Mouse (Mus musculus) spleen, adult 18-20 months (tissue): ENCODE results near the gene Pim1.
"Not testable (repeated sequence)": the region's sequence is repeated elsewhere in the genome, so short reads cannot be mapped to it uniquely, and the experiment has no call there.

ENCODE experiments used
- DNase-seq, 2 experiments: peaks; one replicate each; pipeline ENCODE4 v3.0.0; 2022; ENCODE audit warnings: mixed read lengths in 2 of 2

The Pim1 gene

DNA sequence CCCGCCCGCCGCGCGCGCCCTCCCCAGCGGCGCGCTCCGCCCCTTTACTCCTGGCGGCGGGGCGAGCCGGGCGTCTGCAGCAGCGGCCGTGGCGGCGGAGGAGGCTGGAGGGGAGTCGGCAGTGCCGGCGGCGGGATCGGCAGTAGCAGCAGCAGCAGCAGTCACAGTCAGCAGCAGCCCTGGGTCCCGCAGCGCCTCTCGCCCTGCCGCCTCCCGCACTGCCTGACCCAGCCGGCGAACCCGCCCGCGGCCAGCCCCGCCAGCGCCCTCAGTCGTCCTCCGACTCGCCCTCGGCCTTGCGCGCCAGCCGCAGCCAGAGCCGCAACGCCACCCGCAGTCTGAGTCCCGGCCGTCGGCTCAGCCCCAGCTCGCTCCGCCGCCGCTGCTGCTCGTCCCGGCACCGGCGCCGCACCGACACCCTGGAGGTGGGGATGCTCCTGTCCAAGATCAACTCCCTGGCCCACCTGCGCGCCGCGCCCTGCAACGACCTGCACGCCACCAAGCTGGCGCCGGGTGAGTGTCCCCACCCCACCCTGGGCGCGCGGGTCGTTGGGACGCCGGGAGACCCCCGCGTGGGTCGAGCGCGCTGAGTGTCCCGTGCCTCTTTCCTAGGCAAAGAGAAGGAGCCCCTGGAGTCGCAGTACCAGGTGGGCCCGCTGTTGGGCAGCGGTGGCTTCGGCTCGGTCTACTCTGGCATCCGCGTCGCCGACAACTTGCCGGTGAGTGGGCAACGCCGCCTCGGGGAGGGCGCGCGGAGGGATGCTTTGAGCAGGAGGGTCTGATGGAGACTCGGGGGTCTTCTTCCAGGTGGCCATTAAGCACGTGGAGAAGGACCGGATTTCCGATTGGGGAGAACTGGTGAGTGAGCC lies at the start of gene Pim1:
Gene Pim1, plus strand, starts transcription at position 41 of the 869 bp plus-strand sequence.
- DNase-seq, result no peak

- DNase-seq, result no peak
These were observed 49.0 kb upstream of the Pim1 start for GRCm38 (mm10) chr17:29441562-29441961.

- DNase-seq, result no peak
These were observed 48.4 kb upstream of the Pim1 start for GRCm38 (mm10) chr17:29442131-29442557.

DNA sequence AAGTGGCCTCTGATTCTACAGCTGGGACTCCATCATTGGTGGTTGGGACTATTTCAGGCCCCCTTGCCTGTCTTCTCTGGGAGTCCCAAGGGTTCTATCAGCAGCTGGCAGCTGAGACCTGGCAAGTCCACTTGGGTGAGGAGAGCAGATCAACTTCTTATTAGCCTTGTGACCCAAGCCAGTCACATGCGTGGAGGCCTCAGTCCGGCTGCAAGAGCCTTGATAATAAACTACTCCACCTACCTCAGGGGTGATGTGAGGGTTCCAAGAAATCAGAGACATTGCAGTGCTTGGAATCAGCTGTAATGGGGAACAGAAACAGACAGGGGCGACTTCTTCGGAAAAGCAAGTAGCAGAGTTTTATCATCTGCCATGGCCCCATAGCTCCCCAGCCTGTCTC lies 46.8 kb upstream of the Pim1 start:
- DNase-seq, result no peak

DNA sequence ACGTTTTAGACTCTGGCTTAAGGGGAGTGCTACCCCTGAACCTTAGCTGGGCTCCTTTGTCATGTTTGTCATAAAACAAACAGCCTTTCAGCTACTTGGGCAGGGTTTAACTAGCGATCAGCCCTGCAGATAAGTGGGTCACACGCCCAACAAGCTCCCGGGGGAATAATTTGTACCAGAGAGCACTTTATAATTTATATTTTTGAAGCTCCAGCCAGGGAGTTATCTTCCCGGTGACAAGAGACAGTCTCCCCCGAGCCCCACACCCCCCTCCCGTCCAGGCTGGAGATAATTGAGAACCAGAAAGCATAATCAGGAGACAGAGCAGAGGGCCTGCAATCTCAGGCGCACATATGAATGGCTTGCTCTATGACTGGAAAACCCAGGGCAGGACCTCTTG lies 45.5 kb upstream of the Pim1 start:
- DNase-seq, result no peak

DNA sequence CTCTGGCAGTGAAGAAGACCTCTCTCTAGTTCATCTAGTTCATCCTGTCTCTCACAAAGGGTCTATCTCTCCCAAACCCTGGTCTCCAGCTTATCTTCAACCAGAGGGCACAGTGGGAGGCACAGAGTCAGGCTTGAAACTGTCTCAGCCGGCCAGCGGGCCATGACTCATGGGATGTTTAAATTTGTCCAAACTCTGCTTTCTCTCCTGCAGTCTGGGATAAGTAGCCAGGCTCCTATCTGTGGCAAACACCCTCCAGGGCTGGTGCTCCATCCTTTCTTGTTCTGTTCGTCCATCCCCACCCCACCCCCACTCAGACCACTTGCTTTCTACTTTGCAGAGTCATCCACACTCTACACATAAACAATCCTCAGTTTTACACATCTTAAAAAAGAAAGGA lies 43.2 kb upstream of the Pim1 start:
- DNase-seq, result no peak

DNA sequence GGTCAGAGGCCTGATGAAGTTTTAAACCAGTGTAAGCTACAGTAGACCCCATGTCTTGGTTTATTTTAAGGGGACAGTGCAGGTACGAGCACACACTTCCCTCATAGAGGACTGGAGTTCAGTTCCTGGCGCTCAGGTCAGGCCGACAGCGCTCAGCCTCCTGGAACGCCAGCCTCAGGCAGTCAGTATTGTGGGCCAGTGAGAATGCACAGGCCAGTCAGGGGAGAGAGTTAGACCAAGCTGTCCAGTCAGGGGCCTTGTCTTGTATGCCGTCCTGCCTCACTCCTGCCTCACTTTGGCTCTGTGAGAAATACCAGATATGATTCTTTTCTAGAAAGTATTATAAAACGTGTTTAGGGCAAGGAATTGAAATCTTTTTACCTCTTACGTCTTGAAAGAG lies 42.5 kb upstream of the Pim1 start:
- DNase-seq, result no peak

DNA sequence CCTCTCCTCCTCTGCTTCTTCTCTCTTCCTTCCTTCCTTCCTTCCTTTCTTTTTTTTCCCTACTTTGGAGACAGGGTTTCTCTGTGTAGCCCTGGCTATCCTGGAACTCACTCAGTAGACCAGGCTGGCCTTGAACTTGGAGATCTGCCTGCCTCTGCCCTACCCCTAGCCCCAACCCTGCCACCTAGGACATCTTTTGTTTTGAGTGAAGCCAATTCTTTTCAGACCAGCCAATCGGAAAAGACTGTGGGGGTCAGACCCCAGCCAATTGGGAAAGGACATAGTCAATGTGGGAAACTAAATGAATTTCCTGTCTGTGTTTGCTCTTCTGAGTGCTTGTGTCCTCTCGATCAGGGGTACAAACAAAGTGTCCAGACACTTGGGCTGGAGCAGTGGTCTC lies 42.0 kb upstream of the Pim1 start:
- no peak for DNase-seq

DNA sequence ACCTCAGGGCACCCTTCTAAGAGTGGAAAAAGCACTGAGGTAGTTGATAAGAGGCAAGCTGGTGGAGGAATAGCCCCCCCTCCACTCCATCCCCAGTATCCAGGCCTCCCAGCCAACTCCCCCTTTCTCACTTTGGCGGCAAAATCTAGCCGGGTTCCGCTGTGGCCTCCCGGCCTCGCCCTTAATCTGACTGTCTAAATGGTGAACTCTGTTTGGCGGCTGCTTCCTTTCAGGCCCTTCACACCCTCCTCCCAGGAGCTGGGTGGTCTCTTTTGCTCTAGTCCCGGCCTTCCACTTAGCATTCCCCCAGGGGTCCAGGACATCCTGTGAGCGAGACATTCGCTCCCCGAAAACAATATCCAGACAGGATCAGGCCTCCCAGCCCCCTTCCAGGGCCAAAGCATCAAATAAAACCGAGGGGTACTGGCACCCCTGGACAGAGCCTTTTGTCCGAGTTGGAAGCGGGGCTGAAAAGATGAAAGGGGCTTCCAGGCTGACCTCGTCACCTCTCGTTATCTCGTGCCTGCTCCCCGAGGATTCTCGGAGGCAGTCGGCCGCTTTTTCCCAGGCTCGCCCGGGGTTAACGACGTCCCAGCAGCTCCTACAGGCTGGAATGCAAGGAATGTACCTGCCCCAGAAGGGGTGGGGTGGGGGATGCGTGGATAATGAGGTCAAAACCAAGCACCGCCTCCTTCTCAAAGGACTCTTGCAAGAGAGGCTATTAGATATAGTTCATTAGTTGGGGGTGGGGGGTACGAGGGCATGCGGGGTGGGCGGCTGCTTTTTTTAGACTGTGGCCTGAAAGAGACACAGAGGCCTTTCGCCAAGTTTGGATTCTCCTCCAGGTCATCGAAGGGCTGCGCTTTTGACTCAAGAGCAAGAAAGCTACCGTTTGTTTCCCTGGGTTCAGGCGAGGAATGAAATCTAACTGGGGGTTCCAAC lies 39.4 kb upstream of the Pim1 start:
- DNase-seq, result no peak

- DNase-seq, result no peak
These were observed 38.7 kb upstream of the Pim1 start for GRCm38 (mm10) chr17:29451841-29452210.

- DNase-seq, result not testable (repeated sequence)
These were observed 36.4 kb upstream of the Pim1 start for GRCm38 (mm10) chr17:29454119-29454518.

- no peak for DNase-seq
These were observed 35.0 kb upstream of the Pim1 start for GRCm38 (mm10) chr17:29455411-29456120.

DNA sequence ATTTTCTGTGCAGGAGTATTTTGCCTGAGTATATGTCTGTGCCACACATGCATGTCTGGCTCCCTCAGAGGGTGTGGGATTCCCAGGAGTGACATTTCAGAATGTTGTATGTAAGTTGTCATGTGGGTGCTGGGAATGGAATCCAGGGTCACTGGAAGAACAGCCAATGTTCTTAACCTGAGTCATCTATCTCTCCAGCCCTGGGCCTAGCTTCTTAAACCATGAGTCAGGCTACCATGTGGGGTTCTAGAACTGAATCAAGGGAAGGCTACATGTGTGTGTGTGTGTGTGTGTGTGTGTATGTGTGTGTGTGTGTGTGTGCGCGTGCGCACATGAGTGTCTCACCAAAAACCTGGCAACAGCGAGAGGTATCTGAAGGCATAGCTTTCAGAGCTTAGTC lies 34.1 kb upstream of the Pim1 start:
- no peak for DNase-seq

DNA sequence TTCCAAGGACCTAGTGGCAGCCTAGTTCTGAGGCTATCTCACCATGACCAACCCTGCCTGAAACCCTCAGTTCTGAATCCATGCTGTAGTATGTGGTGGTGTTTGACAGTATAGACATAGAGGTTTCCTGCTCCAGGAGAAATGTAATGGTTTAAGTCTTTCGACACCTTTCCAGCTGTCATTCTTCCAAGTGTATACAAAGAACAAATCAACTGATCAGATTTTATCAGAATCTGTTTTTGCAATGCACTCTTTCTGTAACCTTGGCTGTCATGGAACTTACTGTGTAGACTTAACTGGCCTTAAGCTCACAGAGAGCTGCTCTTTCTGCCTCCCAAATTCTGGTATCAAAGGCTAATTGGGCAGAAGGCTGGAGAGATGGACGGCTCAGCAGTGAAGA lies 33.6 kb upstream of the Pim1 start:
- no peak for DNase-seq

GRCm38 (mm10) chr17:29457795-29458560 lies 32.6 kb upstream of the Pim1 start:
- DNase-seq, result no peak

GRCm38 (mm10) chr17:29459321-29460118 lies 31.0 kb upstream of the Pim1 start:
- no peak for DNase-seq

- DNase-seq, result no peak
These were observed 30.4 kb upstream of the Pim1 start for GRCm38 (mm10) chr17:29460119-29460505.

DNA sequence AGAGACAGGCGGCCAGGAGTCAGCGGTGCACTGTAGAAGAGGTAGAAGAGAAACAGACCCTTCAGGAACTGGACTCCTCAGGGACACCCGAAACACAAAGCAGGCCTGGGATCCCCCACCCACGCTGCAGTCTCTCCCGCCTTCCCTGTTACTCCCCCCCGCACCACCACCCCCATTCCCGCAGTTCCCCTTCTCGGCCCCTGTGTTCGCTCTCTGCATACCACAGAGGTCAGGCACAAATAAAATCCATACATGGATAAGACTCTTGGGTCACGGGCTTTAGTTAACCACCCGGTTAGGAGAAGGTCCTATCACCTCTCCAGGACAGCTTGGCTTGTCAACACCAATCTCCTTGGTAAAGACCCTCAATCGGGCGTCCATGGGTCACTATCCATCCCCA lies 26.9 kb upstream of the Pim1 start:
- no peak for DNase-seq

DNA sequence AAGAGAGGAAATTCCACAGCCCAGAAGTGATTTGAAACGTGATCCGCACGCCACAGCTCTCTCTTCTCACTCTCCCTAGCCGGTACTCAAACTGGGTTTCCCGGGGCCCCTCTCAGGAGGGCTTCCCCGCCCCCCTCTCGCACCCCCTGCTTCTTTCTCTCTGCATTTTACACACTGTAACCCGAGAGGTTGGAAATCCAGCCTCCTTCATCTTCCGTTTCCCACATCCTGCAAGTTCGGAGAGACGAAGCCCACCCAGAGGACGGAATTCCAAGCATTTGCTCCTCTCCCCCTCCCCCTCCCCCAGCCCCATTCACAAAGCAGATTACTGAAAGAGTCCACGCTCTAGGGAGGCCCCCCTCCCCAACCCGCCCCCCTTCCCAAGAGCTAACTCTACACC lies 26.5 kb upstream of the Pim1 start:
- no peak for DNase-seq

GRCm38 (mm10) chr17:29464519-29465140 lies 25.9 kb upstream of the Pim1 start:
- no peak for DNase-seq

GRCm38 (mm10) chr17:29465405-29466010 lies 25.0 kb upstream of the Pim1 start:
- DNase-seq, result no peak
